Mouse (Mus musculus): ENCODE measurements around the gene Rfpl4. TPM values are rescaled to one million over a fixed set of nuclear protein-coding genes. Genes with fewer than 3 reads are reported as not detected.
A peak's percentile ranks its signal among the peaks of the same experiment; 100 is the strongest.
"Not testable (repeated sequence)": the region's sequence is repeated elsewhere in the genome, so short reads cannot be mapped to it uniquely, and the experiment has no call there.

Gene Rfpl4
- polyA plus RNA-seq, 1 experiment from 2014 or later: not detected

GRCm38 (mm10) chr7:5079365-5080009 lies 37.3 kb downstream of the Rfpl4 start:
- ATAC-seq (replicated peaks): peak; percentile 50
- not testable (repeated sequence) for H3K9me3 ChIP-seq
- H3K36me3 ChIP-seq: peaks cover 54% of the 10 kb centered on the region

GRCm38 (mm10) chr7:5076931-5077330 lies 39.8 kb downstream of the Rfpl4 start:
- WGBS: 93% methylated on average over 2 of the region's 2 CpGs
- Histone ChIP-seq H3K36me3 (peaks cover 67% of the 10 kb centered on the region), H3K4me1 (peaks cover 16% of the 10 kb centered on the region), H3K4me2 (replicated peaks) (no peak overlapping the region), H3K27me3 (no peaks in the 10 kb centered on the region), H3K4me3 (no peak overlapping the region), H3K9ac (replicated peaks) (no peak overlapping the region), H3K9me3 (no peaks in the 10 kb centered on the region), H3K27ac (replicated peaks) (no peak overlapping the region)
- ATAC-seq (replicated peaks): no peak

More at GRCm38 (mm10) chr7:5079365-5080009, 37.3 kb downstream of the Rfpl4 start:
- not testable (repeated sequence) for H3K27me3 ChIP-seq
- peak overlapping the region; percentile 98 for H3K4me3 ChIP-seq
- WGBS: 53% methylated on average over 10 of the region's 13 CpGs
- peak overlapping the region; percentile 96; the same call in 1 of the 2 replicates for H3K9ac ChIP-seq (replicated peaks)
- H3K4me2 ChIP-seq (replicated peaks): peak overlapping the region; percentile 64
- H3K27ac ChIP-seq (replicated peaks): peak overlapping the region; percentile 87
- peaks cover 31% of the 10 kb centered on the region for H3K4me1 ChIP-seq

GRCm38 (mm10) chr7:5074984-5075383 lies 41.8 kb downstream of the Rfpl4 start:
- H3K4me3 ChIP-seq: no peak overlapping the region
- ATAC-seq (replicated peaks): no peak
- no peak overlapping the region for H3K27ac ChIP-seq (replicated peaks)
- H3K4me2 ChIP-seq (replicated peaks): no peak overlapping the region
- H3K27me3 ChIP-seq: no peaks in the 10 kb centered on the region
- H3K9me3 ChIP-seq: no peaks in the 10 kb centered on the region
- 94% methylated on average over 5 of the region's 5 CpGs for WGBS
- peaks cover 86% of the 10 kb centered on the region for H3K36me3 ChIP-seq
- H3K9ac ChIP-seq (replicated peaks): no peak overlapping the region
- H3K4me1 ChIP-seq: peaks cover 3% of the 10 kb centered on the region; the same call in 1 of the 2 replicates

- Histone ChIP-seq H3K27ac (replicated peaks) (no peak overlapping the region), H3K4me3 (no peak overlapping the region), H3K4me1 (no peaks in the 10 kb centered on the region), H3K27me3 (no peaks in the 10 kb centered on the region), H3K9me3 (no peaks in the 10 kb centered on the region), H3K4me2 (replicated peaks) (no peak overlapping the region), H3K36me3 (peaks cover 95% of the 10 kb centered on the region), H3K9ac (replicated peaks) (no peak overlapping the region)
- 89% methylated on average over 1 of the region's 1 CpGs for WGBS
- ATAC-seq (replicated peaks): no peak
Observed at GRCm38 (mm10) chr7:5073586-5073985, 43.2 kb downstream of the Rfpl4 start.

- no peak overlapping the region for H3K27ac ChIP-seq (replicated peaks)
- WGBS: 96% methylated on average over 6 of the region's 6 CpGs
- H3K4me2 ChIP-seq (replicated peaks): no peak overlapping the region
- no peaks in the 10 kb centered on the region for H3K27me3 ChIP-seq
- no peak for ATAC-seq (replicated peaks)
- H3K9ac ChIP-seq (replicated peaks): no peak overlapping the region
- H3K9me3 ChIP-seq: no peaks in the 10 kb centered on the region
- peaks cover 38% of the 10 kb centered on the region for H3K4me1 ChIP-seq
- no peak overlapping the region for H3K4me3 ChIP-seq
- peaks cover 38% of the 10 kb centered on the region for H3K36me3 ChIP-seq
Observed at GRCm38 (mm10) chr7:5064886-5065285, 51.9 kb downstream of the Rfpl4 start.

GRCm38 (mm10) chr7:5062360-5063001 lies 54.3 kb downstream of the Rfpl4 start:
- H3K9ac ChIP-seq (replicated peaks): peak overlapping the region; percentile 87
- no peaks in the 10 kb centered on the region for H3K9me3 ChIP-seq
- WGBS: under 1% methylated on average over 51 of the region's 51 CpGs
- H3K27ac ChIP-seq (replicated peaks): peak overlapping the region; percentile 99
- peak; percentile 41 for ATAC-seq (replicated peaks)
- H3K27me3 ChIP-seq: peaks cover 6% of the 10 kb centered on the region; the same call in 1 of the 2 replicates
- peak overlapping the region; percentile 85 for H3K4me2 ChIP-seq (replicated peaks)
- peaks cover 50% of the 10 kb centered on the region for H3K4me1 ChIP-seq
- peak overlapping the region; percentile 78 for H3K4me3 ChIP-seq
- H3K36me3 ChIP-seq: peaks cover 14% of the 10 kb centered on the region

GRCm38 (mm10) chr7:5061774-5062359 lies 54.9 kb downstream of the Rfpl4 start, which contains the start of gene U2af2:
Gene U2af2 (plus strand): TSS chr7:5062143.
- under 1% methylated on average over 63 of the region's 65 CpGs for WGBS
- ATAC-seq (replicated peaks): peak; percentile 81
- Histone ChIP-seq H3K4me1 (peaks cover 57% of the 10 kb centered on the region), H3K9ac (replicated peaks) (peak within 1 kb of the TSS; percentile 87), H3K27me3 (peaks cover 10% of the 10 kb centered on the region; the same call in 1 of the 2 replicates), H3K36me3 (peaks cover 8% of the 10 kb centered on the region), H3K27ac (replicated peaks) (peak within 1 kb of the TSS; percentile 99), H3K9me3 (no peaks in the 10 kb centered on the region), H3K4me3 (peak within 1 kb of the TSS; percentile 78), H3K4me2 (replicated peaks) (peak within 1 kb of the TSS; percentile 85)

GRCm38 (mm10) chr7:5060944-5061773 lies 55.6 kb downstream of the Rfpl4 start:
- peak; percentile 92 for ATAC-seq (replicated peaks)
- Histone ChIP-seq H3K9me3 (no peaks in the 10 kb centered on the region), H3K36me3 (0 out of 2 replicates have a peak, but pooled peaks cover 1% of the 10 kb centered on the region), H3K4me1 (peaks cover 61% of the 10 kb centered on the region), H3K9ac (replicated peaks) (peak overlapping the region; percentile 87), H3K4me2 (replicated peaks) (peak overlapping the region; percentile 85), H3K4me3 (peak overlapping the region; percentile 78), H3K27me3 (peaks cover 10% of the 10 kb centered on the region), H3K27ac (replicated peaks) (peak overlapping the region; percentile 99)
- under 1% methylated on average over 60 of the region's 60 CpGs for WGBS

- WGBS: 1% methylated on average over 27 of the region's 27 CpGs
- peaks cover 19% of the 10 kb centered on the region for H3K27me3 ChIP-seq
- peak overlapping the region; percentile 99 for H3K27ac ChIP-seq (replicated peaks)
- H3K36me3 ChIP-seq: no peaks in the 10 kb centered on the region
- H3K9ac ChIP-seq (replicated peaks): peak overlapping the region; percentile 87
- H3K4me1 ChIP-seq: peaks cover 59% of the 10 kb centered on the region
- H3K4me3 ChIP-seq: peak overlapping the region; percentile 78
- H3K9me3 ChIP-seq: no peaks in the 10 kb centered on the region
- ATAC-seq (replicated peaks): no peak
- peak overlapping the region; percentile 85 for H3K4me2 ChIP-seq (replicated peaks)
Observed at GRCm38 (mm10) chr7:5060239-5060731, 56.5 kb downstream of the Rfpl4 start.

Measured in forebrain, embryonic 15.5 days (tissue).